Mouse (Mus musculus): ENCODE results near the gene Ltb4r1. TPM values are rescaled to one million over a fixed set of nuclear protein-coding genes. Genes with fewer than 3 reads are reported as not detected.

The Ltb4r1 gene
- total RNA-seq, 2 experiments from 2014 or later, result 0.46 to 0.55 TPM

DNA sequence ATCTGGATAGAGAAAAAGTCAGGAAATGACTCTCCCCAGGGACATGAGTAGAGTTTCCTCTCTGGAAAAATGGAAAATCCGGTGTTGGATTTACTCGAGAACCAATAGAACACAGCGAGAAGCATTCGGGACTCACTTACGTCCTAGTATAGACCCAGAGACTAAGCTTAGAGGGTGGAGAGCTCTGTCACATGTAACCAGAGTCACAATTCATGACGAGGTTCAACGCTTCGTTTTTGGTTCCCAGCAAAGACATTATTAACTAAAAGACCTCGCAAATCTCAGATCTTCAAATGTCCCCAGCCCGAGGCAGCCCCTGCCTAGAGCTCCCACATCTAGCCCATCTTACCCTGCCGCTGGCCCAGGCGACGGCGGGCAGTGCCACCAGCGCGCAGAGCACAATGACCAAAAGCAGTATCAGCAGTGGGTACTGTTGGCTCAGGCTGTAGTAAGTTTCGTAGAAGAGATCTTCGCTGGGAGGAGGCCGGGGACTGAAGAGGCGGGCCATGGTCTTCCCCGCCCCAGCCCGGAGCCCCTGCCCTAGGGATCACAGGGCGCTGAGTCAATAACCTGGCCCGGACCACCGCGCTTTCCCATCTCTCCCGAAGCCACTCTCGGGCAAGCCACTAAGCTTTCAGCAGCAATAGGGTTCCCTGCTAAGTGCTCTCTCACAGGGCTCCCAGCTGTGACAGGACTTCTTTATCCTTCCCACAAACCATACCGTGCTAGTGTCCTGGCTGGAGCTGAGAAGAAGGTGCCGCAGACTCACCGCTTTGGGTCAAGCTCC, 17.6 kb downstream of the Ltb4r1 start:
- no peak for DNase-seq (ENCODE audit: low spot score in 2 of 2)

DNA sequence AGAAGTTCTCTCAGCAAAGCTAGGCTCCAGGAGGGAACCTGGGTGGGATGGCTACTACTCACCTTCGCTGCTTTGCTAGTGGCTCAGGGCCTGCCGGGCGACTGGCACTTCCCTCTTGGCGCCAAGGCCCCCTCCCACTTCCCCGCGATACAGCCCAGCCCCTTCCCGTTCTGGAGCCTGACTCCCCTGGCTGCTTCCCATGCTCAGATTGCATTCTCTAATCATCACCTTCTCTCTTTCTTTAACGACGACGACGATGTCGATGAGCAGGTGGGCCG, 18.1 kb downstream of the Ltb4r1 start, which contains the start of gene Adcy4:
Adcy4 (minus strand) TSS at position 138 of the 278 bp plus-strand sequence.
- no peak for DNase-seq (ENCODE audit: low spot score in 2 of 2)

DNA sequence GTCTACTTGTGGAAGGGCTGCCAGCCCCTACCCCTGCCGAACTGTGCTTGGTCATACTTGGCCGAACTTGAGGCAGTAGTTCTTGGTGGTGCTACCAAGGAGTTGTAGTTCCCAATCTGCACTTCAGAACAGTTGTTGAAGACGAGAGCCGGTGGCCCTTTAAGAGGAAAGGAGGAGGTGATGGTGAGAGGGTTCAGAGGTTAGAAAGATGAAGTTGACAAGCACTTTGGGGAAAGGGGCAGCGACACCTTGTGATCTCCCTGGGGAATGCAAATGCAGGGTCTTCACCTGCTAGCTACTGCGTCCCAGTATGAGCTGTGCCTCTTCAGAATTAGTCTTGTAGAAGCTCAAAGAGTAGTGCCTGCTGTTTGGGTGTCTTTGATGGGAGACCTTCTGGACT, 19.4 kb downstream of the Ltb4r1 start:
- DNase-seq (ENCODE audit: low spot score in 2 of 2), result no peak

DNA sequence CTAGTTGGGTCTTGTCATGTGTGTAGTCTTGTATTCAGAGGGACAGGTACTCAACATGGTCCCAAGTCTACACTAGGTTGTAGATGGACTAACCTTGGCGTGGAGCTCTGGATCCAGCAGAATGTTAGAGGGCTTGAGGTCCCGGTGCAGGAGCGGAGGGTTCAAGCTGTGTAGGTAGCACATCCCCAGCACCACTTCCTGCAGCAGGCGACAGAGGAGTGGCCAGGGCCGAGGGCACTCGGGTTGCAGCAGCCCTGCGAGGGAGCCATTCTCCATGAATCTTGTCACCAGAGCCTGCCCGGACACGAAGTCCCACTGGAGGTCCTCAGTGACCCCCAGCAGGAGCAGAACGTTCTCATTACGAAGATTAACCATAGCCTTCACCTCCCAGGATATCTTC, 22.0 kb downstream of the Ltb4r1 start:
- DNase-seq (ENCODE audit: low spot score in 2 of 2), result no peak

DNA sequence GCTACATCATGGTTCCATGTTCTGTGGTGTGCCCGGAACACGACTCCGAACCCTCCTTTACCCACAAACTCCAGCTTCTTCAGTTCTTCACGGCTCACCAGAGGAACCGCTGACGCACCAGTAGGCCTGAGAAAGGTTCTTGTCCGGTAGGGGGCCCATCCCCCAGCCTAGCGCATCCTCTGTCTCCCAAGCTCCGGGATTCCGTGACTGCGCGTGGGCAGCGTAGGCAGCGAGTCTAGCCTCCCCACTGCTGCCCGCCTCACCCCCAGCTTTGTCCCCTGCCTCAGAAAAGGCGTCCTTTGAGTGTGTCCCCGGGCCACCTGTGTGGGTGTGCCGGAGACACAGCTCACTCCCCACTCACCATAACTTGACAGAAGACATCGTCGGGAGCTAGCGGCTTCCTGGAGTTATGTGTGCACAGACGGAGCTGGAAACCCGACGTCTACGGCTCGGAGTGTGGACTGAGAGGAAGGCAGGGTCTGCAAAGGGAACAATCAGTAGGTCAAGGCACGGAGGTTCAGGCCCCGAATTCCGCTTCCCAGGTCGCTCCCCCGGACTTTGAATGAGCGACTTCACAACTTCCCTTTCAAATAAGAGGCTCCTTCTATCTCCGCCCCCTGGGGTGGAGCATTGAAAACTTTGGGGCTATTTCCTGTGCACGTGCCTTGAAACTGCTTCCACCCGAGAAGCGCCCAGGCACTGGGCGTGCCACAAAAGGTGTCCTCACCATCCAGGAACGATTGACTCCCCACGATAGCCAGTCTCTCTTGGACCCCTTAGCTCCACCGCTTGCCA, 22.7 kb downstream of the Ltb4r1 start, which contains the start of gene Ripk3:
Ripk3 (minus strand) TSS at position 610 of the 795 bp plus-strand sequence.
- no peak for DNase-seq (ENCODE audit: low spot score in 2 of 2)

DNA sequence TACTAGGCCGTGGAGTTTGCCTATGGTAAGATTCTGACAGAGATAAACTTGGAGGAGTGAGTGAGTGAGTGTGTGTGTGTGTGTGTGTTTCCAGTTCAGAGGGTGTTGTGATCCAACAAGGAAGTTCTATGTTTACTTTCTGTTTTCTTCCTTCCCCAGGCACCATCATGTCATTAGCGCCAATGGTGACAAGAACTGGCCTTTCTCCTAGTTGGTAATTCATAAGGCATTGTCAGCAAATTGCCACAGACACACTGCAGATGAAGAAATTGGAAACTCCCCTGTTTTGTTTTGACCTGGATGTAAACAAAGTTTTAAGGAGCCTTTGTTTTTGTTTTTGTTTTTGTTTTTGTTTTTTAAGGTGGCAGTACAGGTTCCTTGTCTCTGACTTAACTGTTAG, 27.7 kb downstream of the Ltb4r1 start:
- DNase-seq (ENCODE audit: low spot score in 2 of 2), result no peak

DNA sequence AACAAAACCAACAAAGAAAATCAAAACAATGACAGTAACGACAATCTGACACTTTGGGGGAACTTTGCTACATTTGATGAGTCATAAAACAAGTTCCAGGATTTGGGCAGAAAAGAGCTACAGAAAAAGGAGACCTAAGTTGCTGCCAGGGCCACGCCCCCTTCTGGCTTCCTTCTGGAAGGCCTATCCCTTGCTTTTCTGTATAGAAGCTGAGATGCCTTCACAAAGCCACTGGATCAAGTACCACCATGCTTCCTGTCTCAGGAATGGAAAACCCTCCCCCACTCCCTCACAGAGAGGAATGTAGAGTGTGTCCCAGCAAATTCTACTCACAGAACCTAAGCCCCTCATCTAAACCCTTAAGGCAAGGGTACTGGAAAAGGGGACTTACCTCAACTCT, 28.2 kb downstream of the Ltb4r1 start:
- DNase-seq (ENCODE audit: low spot score in 2 of 2), result no peak

DNA sequence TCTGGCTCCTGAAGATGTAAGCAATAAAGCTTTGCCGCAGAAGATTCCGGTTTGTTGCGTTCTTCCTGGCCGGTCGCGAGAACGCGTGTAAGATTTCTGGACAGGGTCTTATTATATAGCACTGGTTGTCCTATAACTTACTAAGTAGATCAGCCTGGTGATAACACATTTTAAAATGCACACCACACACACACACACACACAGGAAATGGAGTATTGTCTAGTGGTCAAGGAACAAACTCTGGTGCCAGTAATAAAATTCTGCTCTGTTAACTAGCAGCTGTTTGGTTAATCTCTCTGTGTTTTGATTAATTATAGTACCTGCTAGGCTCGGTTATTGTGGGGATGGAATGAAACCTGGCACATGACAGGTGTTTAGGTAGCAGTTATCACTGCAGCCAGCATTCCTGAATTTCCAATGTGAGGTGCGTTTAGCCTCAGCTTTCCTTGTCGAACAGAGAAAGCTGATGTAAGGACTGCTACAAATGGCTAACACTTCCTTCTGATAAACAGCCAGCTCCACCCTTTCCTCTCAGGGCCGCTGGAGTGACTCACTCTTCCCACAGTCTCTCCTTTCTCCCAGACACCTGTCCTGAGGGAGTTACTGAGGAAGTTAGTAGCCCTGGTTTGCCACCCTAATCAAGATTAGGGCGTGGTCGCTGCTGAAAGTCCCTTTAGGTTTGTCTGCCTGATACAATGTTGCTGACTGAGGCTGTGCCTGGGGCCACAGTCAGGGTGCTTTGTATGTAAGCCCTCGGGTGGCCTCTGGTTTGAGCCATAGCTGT, 29.8 kb downstream of the Ltb4r1 start:
- no peak for DNase-seq (ENCODE audit: low spot score in 2 of 2)

DNA sequence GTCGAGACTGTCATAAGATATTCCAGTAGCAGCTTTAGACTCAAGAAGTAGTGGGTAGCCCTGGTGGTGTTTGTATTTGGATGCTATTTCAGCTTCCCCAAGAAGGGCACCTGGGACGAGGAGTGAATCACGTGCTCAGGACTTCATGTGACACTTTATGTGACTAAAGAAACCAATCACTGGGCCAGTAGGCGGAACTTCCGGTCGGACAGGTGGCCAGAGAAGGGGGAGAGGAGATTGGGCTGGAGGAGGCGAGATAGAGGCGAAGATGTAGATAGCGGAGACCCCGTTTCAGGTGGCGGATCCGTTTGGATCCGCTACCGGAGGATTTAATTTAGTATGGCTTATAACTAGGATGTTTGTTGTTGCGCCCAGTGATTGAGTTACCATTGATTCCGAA, 49.1 kb downstream of the Ltb4r1 start:
- peak; percentile 22 to 53 for DNase-seq (ENCODE audit: low spot score in 2 of 2)

DNA sequence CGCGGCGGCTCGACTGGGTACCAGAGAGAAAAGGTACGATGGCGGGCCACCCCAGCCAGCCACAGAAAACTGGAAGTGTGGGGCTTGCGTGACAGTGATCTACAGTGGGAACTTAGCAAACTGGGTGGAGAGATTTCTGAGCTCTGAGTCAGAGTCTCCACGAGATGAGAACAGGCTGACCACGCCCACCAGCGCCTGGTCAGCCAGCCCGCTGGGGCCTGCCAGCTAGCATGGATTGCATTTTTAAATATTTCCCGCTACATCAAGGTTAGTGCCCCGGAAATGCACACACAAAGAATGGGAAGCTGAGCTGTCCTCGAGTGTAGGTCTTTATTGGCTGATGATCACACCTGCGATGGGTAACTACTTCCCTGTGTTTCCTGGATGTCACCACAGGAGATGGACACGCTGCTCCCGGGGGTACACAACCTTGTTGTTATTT, 49.6 kb downstream of the Ltb4r1 start:
- DNase-seq (ENCODE audit: low spot score in 2 of 2), result no peak

Other genes with a start within 250 kb of the Ltb4r1 start
- 1 to 10 TPM; 1.5 to 2.2 TPM for gene Nrl, start 241.0 kb upstream of the Ltb4r1 start, total RNA-seq (2021)
- gene Pck2, start 225.7 kb upstream of the Ltb4r1 start, total RNA-seq (2021), result 10 to 100 TPM; 24.0 to 26.8 TPM
- 10 to 100 TPM; 66.9 to 72.3 TPM for gene Dcaf11, start 206.0 kb upstream of the Ltb4r1 start, total RNA-seq (2021)
- gene A730061H03Rik, start 205.6 kb upstream of the Ltb4r1 start, total RNA-seq (2021), result 1 to 10 TPM in 1 of 2 experiments, under 1 TPM in 1; 0.98 to 1.1 TPM
- gene Fitm1, start 190.3 kb upstream of the Ltb4r1 start, total RNA-seq (2021), result not detected
- 10 to 100 TPM; 59.8 to 64.3 TPM for gene Psme1, start 187.8 kb upstream of the Ltb4r1 start, total RNA-seq (2021)
- gene Emc9, start 180.7 kb upstream of the Ltb4r1 start, total RNA-seq (2021), result 10 to 100 TPM; 39.0 to 42.3 TPM
- 10 to 100 TPM; 48.3 to 51.6 TPM for gene Psme2, start 174.8 kb upstream of the Ltb4r1 start, total RNA-seq (2021)
- gene Rnf31, start 174.3 kb upstream of the Ltb4r1 start, total RNA-seq (2021), result 10 to 100 TPM; 34.6 to 37.0 TPM
- gene Irf9, start 162.4 kb upstream of the Ltb4r1 start, total RNA-seq (2021), result 1 to 10 TPM; 8.2 to 8.5 TPM
- gene Rec8, start 147.9 kb upstream of the Ltb4r1 start, total RNA-seq (2021), result 1 to 10 TPM; 2.0 to 2.6 TPM
- gene Ipo4, start 130.0 kb upstream of the Ltb4r1 start, total RNA-seq (2021), result 100 to 1,000 TPM; 120 to 145 TPM
- gene Gm49378, start 128.1 kb upstream of the Ltb4r1 start, total RNA-seq (2021), result 1 to 10 TPM in 1 of 2 experiments, under 1 TPM in 1; 0.18 to 4.2 TPM
- 10 to 100 TPM; 49.0 to 51.1 TPM for gene Tm9sf1, start 122.2 kb upstream of the Ltb4r1 start, total RNA-seq (2021)
- under 1 TPM; 0.81 to 0.90 TPM for gene Tssk4, start 115.8 kb upstream of the Ltb4r1 start, total RNA-seq (2021)
- gene Mdp1, start 105.5 kb upstream of the Ltb4r1 start, total RNA-seq (2021), result 10 to 100 TPM; 46.9 to 47.8 TPM
- gene Gmpr2, start 94.0 kb upstream of the Ltb4r1 start, total RNA-seq (2021), result 10 to 100 TPM; 27.5 to 27.6 TPM
- gene Nedd8, start 93.8 kb upstream of the Ltb4r1 start, total RNA-seq (2021), result 100 to 1,000 TPM; 298 to 325 TPM
- gene Tinf2, start 84.1 kb upstream of the Ltb4r1 start, total RNA-seq (2021), result 10 to 100 TPM; 13.9 to 17.0 TPM
- gene Tgm1, start 52.0 kb upstream of the Ltb4r1 start, total RNA-seq (2021), result under 1 TPM in 1 of 2 experiments, not detected in 1; 0.23 TPM
- 10 to 100 TPM; 41.4 to 41.8 TPM for gene Rabggta, start 43.7 kb upstream of the Ltb4r1 start, total RNA-seq (2021)
- 100 to 1,000 TPM in 1 of 2 experiments, 10 to 100 TPM in 1; 96.3 to 102 TPM for gene Dhrs1, start 20.3 kb upstream of the Ltb4r1 start, total RNA-seq (2021)
- gene Nop9, start 20.3 kb upstream of the Ltb4r1 start, total RNA-seq (2021), result 10 to 100 TPM; 15.7 to 17.3 TPM
- 1 to 10 TPM in 1 of 2 experiments, under 1 TPM in 1; 0.43 to 1.3 TPM for gene Cideb, start 7.5 kb upstream of the Ltb4r1 start, total RNA-seq (2021)
- gene Ltb4r2, start 4.5 kb upstream of the Ltb4r1 start, total RNA-seq (2021), result under 1 TPM; 0.30 to 0.38 TPM
- 1 to 10 TPM; 3.9 to 4.2 TPM for gene Adcy4, start 18.1 kb downstream of the Ltb4r1 start, total RNA-seq (2021)
- under 1 TPM; 0.37 to 0.43 TPM for gene Ripk3, start 22.9 kb downstream of the Ltb4r1 start, total RNA-seq (2021)
- 1 to 10 TPM; 3.5 to 4.0 TPM for gene Nfatc4, start 57.2 kb downstream of the Ltb4r1 start, total RNA-seq (2021)
- 10 to 100 TPM; 11.3 to 11.4 TPM for gene Nynrin, start 88.0 kb downstream of the Ltb4r1 start, total RNA-seq (2021)
- under 1 TPM; 0.38 to 0.69 TPM for gene Cbln3, start 118.4 kb downstream of the Ltb4r1 start, total RNA-seq (2021)
- gene Khnyn, start 119.0 kb downstream of the Ltb4r1 start, total RNA-seq (2021), result 10 to 100 TPM; 11.5 to 11.9 TPM
- gene Sdr39u1, start 134.3 kb downstream of the Ltb4r1 start, total RNA-seq (2021), result 10 to 100 TPM; 73.9 to 76.0 TPM
- 1 to 10 TPM in 1 of 2 experiments, under 1 TPM in 1; 0.48 to 1.2 TPM for gene Cma1, start 178.7 kb downstream of the Ltb4r1 start, total RNA-seq (2021)
- gene Cma2, start 185.0 kb downstream of the Ltb4r1 start, total RNA-seq (2021), result not detected

All from layer of hippocampus, postnatal 14 days (tissue).